Mouse (Mus musculus): ENCODE results near the gene Dlx3.

Dlx3 gene

GRCm38 (mm10) chr11:95155511-95155910, 35.6 kb downstream of the Dlx3 start:
- no peak for DNase-seq (ENCODE audit: low spot score in 2 of 2)

- no peak for DNase-seq (ENCODE audit: low spot score in 2 of 2)
Measured at GRCm38 (mm10) chr11:95157356-95157755, 37.4 kb downstream of the Dlx3 start.

GRCm38 (mm10) chr11:95157872-95158271, 38.0 kb downstream of the Dlx3 start:
- DNase-seq (ENCODE audit: low spot score in 2 of 2), result no peak

- no peak for DNase-seq (ENCODE audit: low spot score in 2 of 2)
Measured at GRCm38 (mm10) chr11:95159763-95160371, 39.9 kb downstream of the Dlx3 start.

GRCm38 (mm10) chr11:95160693-95161092, 40.8 kb downstream of the Dlx3 start:
- DNase-seq (ENCODE audit: low spot score in 2 of 2), result no peak

- no peak for DNase-seq (ENCODE audit: low spot score in 2 of 2)
Measured at GRCm38 (mm10) chr11:95161708-95162107, 41.8 kb downstream of the Dlx3 start.

GRCm38 (mm10) chr11:95165857-95166256, 45.9 kb downstream of the Dlx3 start:
- DNase-seq (ENCODE audit: low spot score in 2 of 2), result no peak

All from right cerebral cortex, postnatal 36 days (tissue).